Mouse (Mus musculus): ENCODE data around the gene Ttc3. TPM values are rescaled to one million over a fixed set of nuclear protein-coding genes. Genes with fewer than 3 reads are reported as not detected.

Ttc3 gene
- polyA plus RNA-seq, 2 experiments, result 9.2 to 20.3 TPM

GRCm38 (mm10) chr16:94345733-94346132 is 24.7 kb upstream of the Ttc3 start:
- TF ChIP-seq CTCF (IDR thresholded peaks at IDR 0.05; ENCODE audit: low read depth) (no peak), EP300 (IDR thresholded peaks at IDR 0.05; ENCODE audit: low read depth) (no peak)
- no peak overlapping the region for H3K4me3 ChIP-seq (ENCODE audit: insufficient read depth in 1 of 2, low read depth in 2 of 2, low read length in 2 of 2)
- H3K27me3 ChIP-seq (ENCODE audit: control insufficient read depth, insufficient read depth, low read length), result no peaks in the 10 kb centered on the region
- H3K27ac ChIP-seq, result no peak overlapping the region
- no peaks in the 10 kb centered on the region for H3K4me1 ChIP-seq (replicated peaks; ENCODE audit: control insufficient read depth in 2 of 2, insufficient read depth in 2 of 2, low read length in 1 of 2)
- no peak overlapping the region for H3K4me2 ChIP-seq (ENCODE audit: low read depth)
- DNase-seq (ENCODE audit: low read depth in 3 of 3, low spot score in 3 of 3) (no peak), ATAC-seq (ENCODE audit: insufficient read depth) (no peak)
- 45% methylated on average over 1 of the region's 1 CpGs for WGBS (ENCODE audit: insufficient replicate concordance)
- H3K9me3 ChIP-seq (ENCODE audit: control insufficient read depth, low read length), result no peaks in the 10 kb centered on the region
- H3K36me3 ChIP-seq (replicated peaks; ENCODE audit: control insufficient read depth, insufficient read depth, low read depth), result no peaks in the 10 kb centered on the region
- no peak overlapping the region for H3K9ac ChIP-seq (replicated peaks)

- no peak for ATAC-seq (ENCODE audit: insufficient read depth)
- H3K4me3 ChIP-seq (ENCODE audit: insufficient read depth in 1 of 2, low read depth in 2 of 2, low read length in 2 of 2), result no peak overlapping the region
- H3K9me3 ChIP-seq (ENCODE audit: control insufficient read depth, low read length), result no peaks in the 10 kb centered on the region
- H3K9ac ChIP-seq (replicated peaks), result no peak overlapping the region
- no peaks in the 10 kb centered on the region for H3K27me3 ChIP-seq (ENCODE audit: control insufficient read depth, insufficient read depth, low read length)
- H3K36me3 ChIP-seq (replicated peaks; ENCODE audit: control insufficient read depth, insufficient read depth, low read depth), result no peaks in the 10 kb centered on the region
- no peaks in the 10 kb centered on the region for H3K4me1 ChIP-seq (replicated peaks; ENCODE audit: control insufficient read depth in 2 of 2, insufficient read depth in 2 of 2, low read length in 1 of 2)
- WGBS (ENCODE audit: insufficient replicate concordance), result 55% methylated on average over 7 of the region's 7 CpGs
- TF ChIP-seq EP300 (IDR thresholded peaks at IDR 0.05; ENCODE audit: low read depth), result no peak
- TF ChIP-seq CTCF (IDR thresholded peaks at IDR 0.05; ENCODE audit: low read depth), result no peak
- no peak overlapping the region for H3K4me2 ChIP-seq (ENCODE audit: low read depth)
- no peak overlapping the region for H3K27ac ChIP-seq
- DNase-seq (ENCODE audit: low read depth in 3 of 3, low spot score in 3 of 3), result no peak
Measured at GRCm38 (mm10) chr16:94347080-94347731, 23.2 kb upstream of the Ttc3 start.

GRCm38 (mm10) chr16:94348779-94349178 is 21.6 kb upstream of the Ttc3 start:
- no peaks in the 10 kb centered on the region for H3K27me3 ChIP-seq (ENCODE audit: control insufficient read depth, insufficient read depth, low read length)
- no peak for ATAC-seq (ENCODE audit: insufficient read depth)
- 65% methylated on average over 2 of the region's 2 CpGs for WGBS (ENCODE audit: insufficient replicate concordance)

GRCm38 (mm10) chr16:94349588-94350286 is 20.7 kb upstream of the Ttc3 start:
- no peak overlapping the region for H3K4me3 ChIP-seq (ENCODE audit: insufficient read depth in 1 of 2, low read depth in 2 of 2, low read length in 2 of 2)
- H3K27ac ChIP-seq, result no peak overlapping the region
- TF ChIP-seq EP300 (IDR thresholded peaks at IDR 0.05; ENCODE audit: low read depth), result no peak
- no peak for TF ChIP-seq CTCF (IDR thresholded peaks at IDR 0.05; ENCODE audit: low read depth)
- H3K27me3 ChIP-seq (ENCODE audit: control insufficient read depth, insufficient read depth, low read length), result no peaks in the 10 kb centered on the region
- no peaks in the 10 kb centered on the region for H3K9me3 ChIP-seq (ENCODE audit: control insufficient read depth, low read length)
- H3K4me2 ChIP-seq (ENCODE audit: low read depth), result no peak overlapping the region
- H3K4me1 ChIP-seq (replicated peaks; ENCODE audit: control insufficient read depth in 2 of 2, insufficient read depth in 2 of 2, low read length in 1 of 2), result no peaks in the 10 kb centered on the region
- whole genome bisulfite sequencing (ENCODE audit: insufficient replicate concordance), result 48% methylated on average over 11 of the region's 11 CpGs
- no peak for DNase-seq (ENCODE audit: low read depth in 3 of 3, low spot score in 3 of 3)
- no peaks in the 10 kb centered on the region for H3K36me3 ChIP-seq (replicated peaks; ENCODE audit: control insufficient read depth, insufficient read depth, low read depth)
- no peak for ATAC-seq (ENCODE audit: insufficient read depth)
- H3K9ac ChIP-seq (replicated peaks), result no peak overlapping the region

More at GRCm38 (mm10) chr16:94348779-94349178, 21.6 kb upstream of the Ttc3 start:
- no peak for DNase-seq (ENCODE audit: low read depth in 3 of 3, low spot score in 3 of 3)
- Histone ChIP-seq H3K4me2 (ENCODE audit: low read depth) (no peak overlapping the region), H3K9ac (replicated peaks) (no peak overlapping the region), H3K27ac (no peak overlapping the region), H3K9me3 (ENCODE audit: control insufficient read depth, low read length) (no peaks in the 10 kb centered on the region), H3K4me3 (ENCODE audit: insufficient read depth in 1 of 2, low read depth in 2 of 2, low read length in 2 of 2) (no peak overlapping the region), H3K36me3 (replicated peaks; ENCODE audit: control insufficient read depth, insufficient read depth, low read depth) (no peaks in the 10 kb centered on the region), H3K4me1 (replicated peaks; ENCODE audit: control insufficient read depth in 2 of 2, insufficient read depth in 2 of 2, low read length in 1 of 2) (no peaks in the 10 kb centered on the region)
- TF ChIP-seq CTCF (IDR thresholded peaks at IDR 0.05; ENCODE audit: low read depth), result no peak
- TF ChIP-seq EP300 (IDR thresholded peaks at IDR 0.05; ENCODE audit: low read depth), result no peak

GRCm38 (mm10) chr16:94350287-94350677 is 20.1 kb upstream of the Ttc3 start:
- 69% methylated on average over 10 of the region's 10 CpGs for WGBS (ENCODE audit: insufficient replicate concordance)
- no peaks in the 10 kb centered on the region for H3K27me3 ChIP-seq (ENCODE audit: control insufficient read depth, insufficient read depth, low read length)
- no peak for ATAC-seq (ENCODE audit: insufficient read depth)

More at GRCm38 (mm10) chr16:94350287-94350677, 20.1 kb upstream of the Ttc3 start:
- no peaks in the 10 kb centered on the region for H3K9me3 ChIP-seq (ENCODE audit: control insufficient read depth, low read length)
- TF ChIP-seq CTCF (IDR thresholded peaks at IDR 0.05; ENCODE audit: low read depth) (no peak), EP300 (IDR thresholded peaks at IDR 0.05; ENCODE audit: low read depth) (no peak)
- no peak overlapping the region for H3K27ac ChIP-seq
- no peak overlapping the region for H3K9ac ChIP-seq (replicated peaks)
- no peak for DNase-seq (ENCODE audit: low read depth in 3 of 3, low spot score in 3 of 3)
- no peak overlapping the region for H3K4me3 ChIP-seq (ENCODE audit: insufficient read depth in 1 of 2, low read depth in 2 of 2, low read length in 2 of 2)
- H3K4me2 ChIP-seq (ENCODE audit: low read depth), result no peak overlapping the region
- no peaks in the 10 kb centered on the region for H3K36me3 ChIP-seq (replicated peaks; ENCODE audit: control insufficient read depth, insufficient read depth, low read depth)
- no peaks in the 10 kb centered on the region for H3K4me1 ChIP-seq (replicated peaks; ENCODE audit: control insufficient read depth in 2 of 2, insufficient read depth in 2 of 2, low read length in 1 of 2)
